Mouse (Mus musculus) liver, embryonic 11.5 days (tissue): ENCODE measurements at regions not wholly inside any gene's neighbourhood (a gene's known extent, or its start where the extent isn't known, plus 50 kb on each side); places are given as distances from the start of the nearest gene placed in this dataset.

Source experiments
- ATAC-seq: fragments of 200-750 bp; cut with Nextera tagmentation; replicated peaks from 2 replicates; pipeline ENCODE4 v1.8.0; 2017; ENCODE audit warnings: moderate number of reproducible peaks, mild to moderate bottlenecking, moderate TSS enrichment, moderate library complexity; ENCODE audit not compliant: low FRiP score
- DNase-seq: peaks from one replicate; pipeline ENCODE4 v3.0.0-alpha.2; 2017; ENCODE audit warnings: low spot score
- H3K27ac ChIP-seq: fragments of 300-500 bp; sonication (generic); 2 replicates; pipeline ENCODE4 v1.5.1; 2014; ENCODE audit warnings: mild to moderate bottlenecking, low read depth, low read length, control low read depth
- H3K27me3 ChIP-seq: fragments of 300-500 bp; sonication (generic); replicated peaks from 2 replicates; pipeline ENCODE4 v1.6.1; 2014; ENCODE audit warnings: low read length, mixed read lengths; ENCODE audit not compliant: control insufficient read depth, insufficient read depth
- H3K36me3 ChIP-seq: fragments of 300-500 bp; sonication (generic); 2 replicates; pipeline ENCODE4 v1.6.1; 2014; ENCODE audit warnings: mild to moderate bottlenecking, low read length, moderate library complexity, mixed read lengths; ENCODE audit not compliant: control insufficient read depth, insufficient read depth
- H3K4me1 ChIP-seq: fragments of 300-500 bp; sonication (generic); replicated peaks from 2 replicates; pipeline ENCODE4 v1.6.1; 2014; ENCODE audit warnings: low read length, mixed read lengths; ENCODE audit not compliant: control insufficient read depth, insufficient read depth
- H3K4me2 ChIP-seq: fragments of 300-500 bp; sonication (generic); 2 replicates; pipeline ENCODE4 v1.6.1; 2014; ENCODE audit warnings: mild to moderate bottlenecking, control low read depth, moderate library complexity
- H3K4me3 ChIP-seq: fragments of 300-500 bp; sonication (generic); 2 replicates; pipeline ENCODE4 v1.5.1; 2014; ENCODE audit warnings: low read depth, low read length, control low read depth
- H3K9ac ChIP-seq: fragments of 300-500 bp; sonication (generic); 2 replicates; pipeline ENCODE4 v1.6.1; 2014; ENCODE audit warnings: low read depth, low read length, control low read depth
- H3K9me3 ChIP-seq: fragments of 300-500 bp; sonication (generic); 2 replicates; pipeline ENCODE4 v1.6.1; 2016; ENCODE audit warnings: low read length, inconsistent platforms, mixed read lengths; ENCODE audit not compliant: control insufficient read depth
- WGBS: fragments of 180-500 bp; shearing (Covaris S2); extraction: QIAGEN DNeasy Blood & Tissue Kit; methylation state at CpG from one replicate; pipeline ENCODE4 v1.1.7; 2014; 5-methylcytosine and 5-hydroxymethylcytosine counted together

- no peaks in the 10 kb centered on the region for H3K27me3 ChIP-seq
- WGBS = 90% methylated on average over 2 of the region's 2 CpGs
- no peaks in the 10 kb centered on the region for H3K9me3 ChIP-seq
- no peak overlapping the region for H3K4me3 ChIP-seq
- ATAC-seq (no peak), DNase-seq (no peak)
- no peak overlapping the region for H3K27ac ChIP-seq
- H3K9ac ChIP-seq = no peak overlapping the region
- H3K36me3 ChIP-seq = no peaks in the 10 kb centered on the region
- no peak overlapping the region for H3K4me2 ChIP-seq
- H3K4me1 ChIP-seq = no peaks in the 10 kb centered on the region
Observed at GRCm38 (mm10) chr12:92386195-92386594, 537.2 kb upstream of the Sel1l start.

GRCm38 (mm10) chr12:92384266-92384937 lies 535.4 kb upstream of the Sel1l start:
- no peak overlapping the region for H3K4me3 ChIP-seq
- no peaks in the 10 kb centered on the region for H3K9me3 ChIP-seq
- no peaks in the 10 kb centered on the region for H3K4me1 ChIP-seq
- no peak for DNase-seq
- ATAC-seq = no peak
- H3K9ac ChIP-seq = no peak overlapping the region
- 27% methylated on average over 5 of the region's 5 CpGs for WGBS
- H3K4me2 ChIP-seq = no peak overlapping the region
- no peaks in the 10 kb centered on the region for H3K27me3 ChIP-seq
- no peak overlapping the region for H3K27ac ChIP-seq
- H3K36me3 ChIP-seq = no peaks in the 10 kb centered on the region

GRCm38 (mm10) chr12:92379130-92379529 lies 530.2 kb upstream of the Sel1l start:
- no peak overlapping the region for H3K4me2 ChIP-seq
- no peaks in the 10 kb centered on the region for H3K36me3 ChIP-seq
- no peak for DNase-seq
- H3K9ac ChIP-seq = no peak overlapping the region
- no peaks in the 10 kb centered on the region for H3K4me1 ChIP-seq
- 60% methylated on average over 3 of the region's 3 CpGs for WGBS
- H3K27me3 ChIP-seq = no peaks in the 10 kb centered on the region
- no peak for ATAC-seq
- H3K9me3 ChIP-seq = no peaks in the 10 kb centered on the region
- H3K4me3 ChIP-seq = no peak overlapping the region
- H3K27ac ChIP-seq = no peak overlapping the region

GRCm38 (mm10) chr12:92365926-92366325 lies 517.0 kb upstream of the Sel1l start:
- no peak overlapping the region for H3K4me2 ChIP-seq
- no peak overlapping the region for H3K9ac ChIP-seq
- no peak for ATAC-seq
- H3K27me3 ChIP-seq = no peaks in the 10 kb centered on the region
- H3K36me3 ChIP-seq = no peaks in the 10 kb centered on the region
- H3K4me1 ChIP-seq = no peaks in the 10 kb centered on the region
- WGBS = 78% methylated on average over 5 of the region's 5 CpGs
- no peak for DNase-seq
- H3K27ac ChIP-seq = no peak overlapping the region
- H3K9me3 ChIP-seq = 0 out of 2 replicates have a peak, but pooled peaks cover 2% of the 10 kb centered on the region
- no peak overlapping the region for H3K4me3 ChIP-seq

- 52% methylated on average over 4 of the region's 4 CpGs for WGBS
- H3K9me3 ChIP-seq = no peaks in the 10 kb centered on the region
- no peak for DNase-seq
- no peak overlapping the region for H3K4me3 ChIP-seq
- no peaks in the 10 kb centered on the region for H3K36me3 ChIP-seq
- H3K27me3 ChIP-seq = no peaks in the 10 kb centered on the region
- H3K4me1 ChIP-seq = no peaks in the 10 kb centered on the region
- no peak for ATAC-seq
- no peak overlapping the region for H3K27ac ChIP-seq
- no peak overlapping the region for H3K4me2 ChIP-seq
- H3K9ac ChIP-seq = no peak overlapping the region
Observed at GRCm38 (mm10) chr12:92353386-92354257, 504.7 kb upstream of the Sel1l start.

- H3K9ac ChIP-seq = no peak overlapping the region
- no peak overlapping the region for H3K4me3 ChIP-seq
- ATAC-seq = no peak
- 60% methylated on average over 1 of the region's 1 CpGs for WGBS
- no peaks in the 10 kb centered on the region for H3K4me1 ChIP-seq
- no peak overlapping the region for H3K27ac ChIP-seq
- H3K9me3 ChIP-seq = no peaks in the 10 kb centered on the region
- no peak for DNase-seq
- no peaks in the 10 kb centered on the region for H3K36me3 ChIP-seq
- H3K4me2 ChIP-seq = no peak overlapping the region
- H3K27me3 ChIP-seq = no peaks in the 10 kb centered on the region
Observed at GRCm38 (mm10) chr12:92318241-92318640, 469.3 kb upstream of the Sel1l start.

GRCm38 (mm10) chr12:92317609-92318008 lies 468.7 kb upstream of the Sel1l start:
- Histone ChIP-seq H3K4me1 (no peaks in the 10 kb centered on the region), H3K9me3 (no peaks in the 10 kb centered on the region), H3K9ac (no peak overlapping the region), H3K4me3 (no peak overlapping the region), H3K4me2 (no peak overlapping the region), H3K27me3 (no peaks in the 10 kb centered on the region), H3K36me3 (no peaks in the 10 kb centered on the region), H3K27ac (no peak overlapping the region)
- WGBS = 79% methylated on average over 3 of the region's 3 CpGs
- DNase-seq (no peak), ATAC-seq (no peak)

GRCm38 (mm10) chr12:92316285-92316684 lies 467.3 kb upstream of the Sel1l start:
- Histone ChIP-seq H3K36me3 (no peaks in the 10 kb centered on the region), H3K9me3 (no peaks in the 10 kb centered on the region), H3K4me1 (no peaks in the 10 kb centered on the region), H3K27ac (no peak overlapping the region), H3K4me3 (no peak overlapping the region), H3K9ac (no peak overlapping the region), H3K27me3 (no peaks in the 10 kb centered on the region), H3K4me2 (no peak overlapping the region)
- ATAC-seq (no peak), DNase-seq (no peak)

GRCm38 (mm10) chr12:92315820-92316219 lies 466.9 kb upstream of the Sel1l start:
- H3K27ac ChIP-seq = no peak overlapping the region
- H3K4me3 ChIP-seq = no peak overlapping the region
- no peaks in the 10 kb centered on the region for H3K4me1 ChIP-seq
- DNase-seq (no peak), ATAC-seq (no peak)
- WGBS = 69% methylated on average over 2 of the region's 2 CpGs
- no peaks in the 10 kb centered on the region for H3K36me3 ChIP-seq
- H3K9ac ChIP-seq = no peak overlapping the region
- no peak overlapping the region for H3K4me2 ChIP-seq
- H3K27me3 ChIP-seq = no peaks in the 10 kb centered on the region
- no peaks in the 10 kb centered on the region for H3K9me3 ChIP-seq
